Mouse (Mus musculus) MEL (cell line): Measurements from ENCODE around the gene Coq8b.

Source experiments
- CTCF ChIP-seq, 3 experiments: IDR thresholded peaks in 2 of 3; conservative IDR thresholded peaks in 1 of 3; 2 replicates each; pipeline ENCODE4 v1.5.1; 2011 to 2012; ENCODE audit warnings: low read length in 3 of 3, low read depth in 2 of 3, mild to moderate bottlenecking in 2 of 3, improper control_type of control experiment in 1 of 3, inconsistent platforms in 1 of 3, mixed read lengths in 1 of 3, moderate library complexity in 1 of 3; ENCODE audit not compliant: control insufficient read depth in 1 of 3, insufficient read depth in 1 of 3, poor library complexity in 1 of 3, severe bottlenecking in 1 of 3
- E2F4 ChIP-seq: IDR thresholded peaks from 2 replicates; pipeline ENCODE4 v1.6.1; 2011; ENCODE audit warnings: low read depth, low read length, improper control_type of control experiment, borderline replicate concordance
- EP300 ChIP-seq, 2 experiments: IDR thresholded peaks; 2 replicates each; pipeline ENCODE4 v1.6.1; 2011; ENCODE audit warnings: improper control_type of control experiment in 2 of 2, low read length in 2 of 2, low read depth in 1 of 2, mild to moderate bottlenecking in 1 of 2
- GABPA ChIP-seq: IDR thresholded peaks from 2 replicates; pipeline ENCODE4 v1.6.1; 2012; ENCODE audit warnings: low read depth, mild to moderate bottlenecking, inconsistent platforms, low read length, improper control_type of control experiment, moderate library complexity
- GATA1 ChIP-seq: IDR thresholded peaks from 2 replicates; pipeline ENCODE4 v1.6.1; 2011; ENCODE audit warnings: low read depth, low read length, improper control_type of control experiment
- HCFC1 ChIP-seq: IDR thresholded peaks from 2 replicates; pipeline ENCODE4 v1.6.1; 2012; ENCODE audit warnings: low read depth, mild to moderate bottlenecking, inconsistent platforms, low read length, improper control_type of control experiment, moderate library complexity
- POLR2A ChIP-seq, 2 experiments: IDR thresholded peaks; 2 replicates each; pipeline ENCODE4 v1.6.1; 2011 to 2012; ENCODE audit warnings: low read length in 2 of 2, mild to moderate bottlenecking in 2 of 2, control low read depth in 1 of 2, improper control_type of control experiment in 1 of 2, low read depth in 1 of 2, moderate library complexity in 1 of 2; ENCODE audit not compliant: control insufficient read depth in 1 of 2, insufficient read depth in 1 of 2, poor library complexity in 1 of 2
- TAL1 ChIP-seq: IDR thresholded peaks from 2 replicates; pipeline ENCODE4 v1.6.1; 2012; ENCODE audit warnings: mild to moderate bottlenecking, inconsistent platforms, low read length, moderate library complexity, mixed read lengths
- USF2 ChIP-seq, 2 experiments: IDR thresholded peaks; 2 replicates each; pipeline ENCODE4 v1.6.1; 2011 to 2012; ENCODE audit warnings: improper control_type of control experiment in 2 of 2, low read length in 2 of 2, borderline replicate concordance in 1 of 2, inconsistent platforms in 1 of 2, low read depth in 1 of 2, mild to moderate bottlenecking in 1 of 2; ENCODE audit not compliant: insufficient read depth in 1 of 2
- ZKSCAN1 ChIP-seq: IDR thresholded peaks from 2 replicates; pipeline ENCODE4 v1.6.1; 2012; ENCODE audit warnings: low read depth, mild to moderate bottlenecking, inconsistent platforms, low read length, improper control_type of control experiment, moderate library complexity

GRCm38 (mm10) chr7:27298033-27298610 is 65.3 kb downstream of the Coq8b start:
- TF ChIP-seq HCFC1 (no peak), POLR2A (IDR thresholded peaks at IDR 0.05; ENCODE audit: control insufficient read depth in 1 of 2, insufficient read depth in 1 of 2, low read depth in 1 of 2, low read length in 2 of 2, poor library complexity in 1 of 2) (no peak), GATA1 (no peak), USF2 (IDR thresholded peaks at IDR 0.05; ENCODE audit: borderline replicate concordance in 1 of 2, insufficient read depth in 1 of 2, low read depth in 1 of 2, low read length in 2 of 2) (no peak), EP300 (IDR thresholded peaks at IDR 0.05; ENCODE audit: low read depth in 1 of 2, low read length in 2 of 2) (no peak), TAL1 (no peak), ZKSCAN1 (no peak), E2F4 (no peak), CTCF (IDR thresholded peaks at IDR 0.05 in 2 of 3, conservative IDR thresholded peaks at IDR 0.05 in 1 of 3; ENCODE audit: control insufficient read depth in 1 of 3, insufficient read depth in 1 of 3, low read depth in 2 of 3, low read length in 3 of 3, poor library complexity in 1 of 3, severe bottlenecking in 1 of 3) (no peak), GABPA (no peak)
